Mouse (Mus musculus) olfactory bulb, adult 2 months (tissue): ENCODE data around the gene Rabl6. TPM values are rescaled to one million over a fixed set of nuclear protein-coding genes. Genes with fewer than 3 reads are reported as not detected.
A peak's percentile ranks its signal among the peaks of the same experiment; 100 is the strongest.

Experiments used
- H3K27ac ChIP-seq: fragments of 200-500 bp; 2 replicates; pipeline ENCODE4 v1.5.1; 2012; ENCODE audit warnings: low read depth, low read length; ENCODE audit not compliant: insufficient read depth
- H3K4me1 ChIP-seq: fragments of 200-500 bp; 2 replicates; pipeline ENCODE4 v1.6.1; 2012; ENCODE audit warnings: low read length; ENCODE audit not compliant: control insufficient read depth, insufficient read depth
- H3K4me3 ChIP-seq: fragments of 200-500 bp; 2 replicates; pipeline ENCODE4 v1.5.1; 2012; ENCODE audit warnings: mild to moderate bottlenecking, low read depth, low read length, moderate library complexity; ENCODE audit not compliant: insufficient read depth
- CTCF ChIP-seq: fragments of 200-500 bp; IDR thresholded peaks from 2 replicates; pipeline ENCODE4 v1.5.1; 2012; ENCODE audit warnings: low read depth, mild to moderate bottlenecking, low read length, moderate library complexity; ENCODE audit not compliant: insufficient read depth
- POLR2A ChIP-seq: fragments of 200-500 bp; IDR thresholded peaks from 2 replicates; pipeline ENCODE4 v1.6.1; 2012; ENCODE audit warnings: mild to moderate bottlenecking, low read depth, low read length, moderate library complexity; ENCODE audit not compliant: insufficient read depth
- WGBS: fragments of 180-500 bp; shearing (Covaris S2); methylation state at CpG from one replicate; pipeline ENCODE4 v1.1.7; 2018; 5-methylcytosine and 5-hydroxymethylcytosine counted together
- polyA plus RNA-seq: library from polyadenylated mRNA; stranded (reverse); fragments of >200 nt; gene quantifications from 2 replicates; pipeline ENCODE4 v1.2.4, GENCODE M21; 2012; ENCODE audit warnings: low replicate concordance; ENCODE audit not compliant: missing spikeins, insufficient read depth, insufficient read length

The Rabl6 gene
- polyA plus RNA-seq, result not detected in 2 replicates

DNA sequence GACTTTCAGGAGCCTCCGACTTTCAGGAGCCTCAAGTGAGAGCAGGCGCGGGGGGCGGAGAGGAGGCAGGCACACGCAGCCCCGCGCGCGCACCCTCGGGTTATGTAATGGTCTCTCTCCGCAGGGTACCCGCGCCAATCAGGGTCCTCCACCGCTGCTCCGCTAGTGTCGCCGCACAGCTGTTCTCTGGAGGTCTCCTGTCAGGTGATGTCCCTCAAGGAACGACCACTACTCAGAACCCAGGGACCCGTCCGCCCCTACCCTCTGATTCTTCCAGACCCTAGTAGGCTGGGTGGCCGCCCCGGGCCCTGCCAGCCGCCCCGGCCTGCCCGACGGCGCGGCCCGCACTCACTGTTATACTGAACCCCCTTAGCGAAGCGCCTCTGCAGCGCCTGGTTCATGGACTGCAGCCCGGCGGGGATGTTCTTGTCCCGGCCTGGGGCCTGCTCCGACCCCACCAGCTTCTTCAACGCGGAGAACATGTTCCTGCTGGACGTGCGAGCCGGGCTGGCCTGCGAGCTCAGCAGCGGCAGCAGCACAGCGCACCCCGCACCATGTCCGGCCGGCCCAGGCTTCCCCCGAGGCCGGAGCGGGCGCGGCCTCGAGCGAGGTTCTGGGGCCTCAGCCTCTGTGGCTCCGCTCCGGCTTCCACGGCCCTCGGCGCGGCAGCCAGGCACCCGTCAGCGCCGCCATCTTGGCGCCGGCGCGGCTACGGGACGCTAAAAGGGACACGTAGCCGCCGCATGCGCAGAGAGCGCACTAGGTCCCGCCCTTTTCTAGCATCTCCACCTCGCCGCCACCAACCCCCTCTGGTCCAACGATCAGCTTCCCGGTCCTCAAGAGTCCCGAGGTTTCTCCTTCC is at the start of gene Rabl6:
Rabl6 (minus strand) TSS at position 761 of the 862 bp plus-strand sequence.
- H3K4me3 ChIP-seq, result peak within 1 kb of the TSS; percentile 78
- peak; percentile 82; the same call in 1 of the 2 replicates for TF ChIP-seq POLR2A
- TF ChIP-seq CTCF, result no peak
- H3K27ac ChIP-seq, result peak within 1 kb of the TSS; percentile 77
- peaks cover 9% of the 10 kb centered on the region for H3K4me1 ChIP-seq
- under 1% methylated on average over 80 of the region's 80 CpGs for WGBS

DNA sequence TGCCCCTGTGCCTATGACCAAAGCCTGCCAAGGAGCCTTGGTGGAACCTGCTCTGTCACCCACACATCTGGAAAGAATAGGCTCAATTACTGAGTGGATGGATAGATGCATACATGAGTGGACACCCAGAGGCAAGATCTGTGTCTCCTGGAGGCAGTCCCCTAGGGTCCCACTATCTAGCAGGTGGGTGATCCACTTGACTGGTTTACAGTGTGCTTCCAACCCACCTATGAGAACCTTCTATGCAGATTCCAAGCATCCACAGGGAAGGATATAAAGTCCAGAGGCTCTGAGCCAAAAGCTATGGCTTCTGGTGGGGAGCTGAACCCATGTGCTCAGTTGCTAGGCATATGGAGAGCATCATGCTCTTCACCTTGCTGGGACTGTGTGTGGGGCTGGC is 49.3 kb upstream of the Rabl6 start, which contains the start of gene Lcn5:
Lcn5 (plus strand) TSS at position 301 of the 400 bp plus-strand sequence.
- TF ChIP-seq POLR2A (no peak), CTCF (no peak)
- no peak within 1 kb of the TSS for H3K4me3 ChIP-seq
- no peaks in the 10 kb centered on the region for H3K4me1 ChIP-seq
- no peak within 1 kb of the TSS for H3K27ac ChIP-seq

- H3K27ac ChIP-seq, result no peak overlapping the region
- WGBS, result 57% methylated on average over 4 of the region's 4 CpGs
- no peaks in the 10 kb centered on the region for H3K4me1 ChIP-seq
- no peak overlapping the region for H3K4me3 ChIP-seq
- no peak for TF ChIP-seq POLR2A
- no peak for TF ChIP-seq CTCF
Observed at GRCm38 (mm10) chr2:25657246-25657645, 48.9 kb upstream of the Rabl6 start.

DNA sequence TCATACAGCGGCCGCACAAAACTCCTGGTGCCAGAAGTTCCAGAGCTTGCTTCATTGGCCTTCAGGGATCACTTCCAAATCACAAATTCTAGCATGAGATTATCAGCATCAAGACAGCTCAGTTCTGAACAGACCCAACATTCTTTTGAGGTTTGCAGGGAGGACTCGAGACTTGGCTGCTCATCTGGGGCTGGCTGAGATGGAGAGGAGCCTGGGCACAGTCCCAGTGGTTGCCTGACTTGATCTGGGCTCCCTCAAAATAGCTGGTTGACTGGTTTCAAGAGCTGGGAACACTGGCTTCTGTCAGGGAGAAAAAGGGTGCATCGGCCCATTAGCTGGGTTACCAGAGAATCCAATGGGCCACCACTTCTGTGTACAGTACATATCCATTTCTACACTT is 48.4 kb upstream of the Rabl6 start:
- H3K4me3 ChIP-seq, result no peak overlapping the region
- no peak for TF ChIP-seq CTCF
- TF ChIP-seq POLR2A, result no peak
- no peaks in the 10 kb centered on the region for H3K4me1 ChIP-seq
- 73% methylated on average over 4 of the region's 4 CpGs for WGBS
- H3K27ac ChIP-seq, result no peak overlapping the region

DNA sequence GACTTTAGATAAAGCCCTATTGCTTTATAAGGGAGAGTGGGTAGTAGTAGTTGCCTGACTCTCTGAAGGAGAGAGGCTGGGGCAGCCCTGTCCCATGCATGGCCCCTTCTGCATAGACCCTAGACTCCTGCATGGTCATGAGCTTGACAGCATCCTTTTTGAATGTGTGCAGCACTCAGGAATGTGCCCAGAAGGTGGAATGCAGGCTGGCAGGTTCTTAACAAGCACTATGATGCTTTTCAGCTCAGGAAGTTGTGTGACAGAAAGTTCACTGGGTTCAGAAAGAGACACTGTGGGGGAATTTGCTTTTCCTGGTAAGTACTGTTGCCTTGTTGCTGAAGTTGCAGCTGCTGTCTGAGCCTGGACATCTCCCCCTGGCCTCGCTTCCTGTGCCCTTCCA is 46.2 kb upstream of the Rabl6 start:
- no peak overlapping the region for H3K4me3 ChIP-seq
- no peaks in the 10 kb centered on the region for H3K4me1 ChIP-seq
- WGBS, result 73% methylated on average over 1 of the region's 1 CpGs
- H3K27ac ChIP-seq, result no peak overlapping the region
- TF ChIP-seq CTCF (no peak), POLR2A (no peak)

DNA sequence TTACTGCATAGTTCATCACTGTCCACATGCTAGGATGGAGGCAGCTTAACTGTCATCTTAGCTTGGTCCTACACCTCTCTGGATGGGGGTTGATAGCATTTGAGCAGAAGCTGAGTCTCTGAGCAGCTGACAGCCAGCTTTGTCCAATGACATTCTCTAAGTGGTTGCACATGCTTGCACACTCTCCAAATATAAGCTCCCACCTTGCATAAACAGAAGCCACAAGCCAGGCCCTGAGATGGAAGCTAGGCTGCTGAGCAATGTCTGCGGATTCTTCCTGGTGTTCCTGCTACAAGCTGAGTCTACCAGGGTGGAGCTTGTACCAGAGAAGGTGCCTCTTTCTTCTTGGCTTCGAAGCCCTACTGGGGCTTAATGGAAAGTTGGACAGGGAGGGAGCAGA is 44.6 kb upstream of the Rabl6 start, which contains the start of gene Lcn8:
Lcn8 (plus strand) TSS at position 219 of the 400 bp plus-strand sequence.
- 82% methylated on average over 2 of the region's 2 CpGs for WGBS
- no peak within 1 kb of the TSS for H3K27ac ChIP-seq

DNA sequence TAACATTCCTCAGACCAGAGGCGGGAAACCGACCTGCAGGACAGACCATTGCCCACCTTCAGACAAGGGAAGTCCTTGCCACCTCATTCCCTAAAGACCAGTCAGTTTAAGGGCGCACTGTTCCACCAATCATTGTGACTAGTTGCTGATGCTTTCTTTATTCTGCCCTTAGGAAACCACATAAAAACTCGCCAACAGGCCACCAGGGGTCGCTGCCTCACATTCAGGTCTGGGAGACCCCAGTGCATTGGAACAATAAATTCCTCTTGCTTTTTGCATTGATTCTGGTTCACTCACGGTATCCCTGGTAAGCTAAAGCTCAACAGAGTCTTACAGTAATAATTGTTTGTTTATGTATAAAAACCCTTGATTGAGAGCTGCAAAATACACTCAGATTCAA is 31.6 kb upstream of the Rabl6 start:
- Histone ChIP-seq H3K4me3 (no peak overlapping the region), H3K4me1 (no peaks in the 10 kb centered on the region), H3K27ac (no peak overlapping the region)
- TF ChIP-seq POLR2A, result no peak
- no peak for TF ChIP-seq CTCF
- WGBS, result 20% methylated on average over 6 of the region's 6 CpGs

More for the DNA sequence above, 44.6 kb upstream of the Rabl6 start, which contains the start of gene Lcn8:
- Histone ChIP-seq H3K4me3 (no peak within 1 kb of the TSS), H3K4me1 (no peaks in the 10 kb centered on the region)
- TF ChIP-seq CTCF (no peak), POLR2A (no peak)

- WGBS, result 74% methylated on average over 1 of the region's 1 CpGs
- H3K27ac ChIP-seq, result no peak overlapping the region
- TF ChIP-seq CTCF (no peak), POLR2A (no peak)
- no peaks in the 10 kb centered on the region for H3K4me1 ChIP-seq
- H3K4me3 ChIP-seq, result no peak overlapping the region
Observed at GRCm38 (mm10) chr2:25634046-25634445, 25.7 kb upstream of the Rabl6 start.

- no peak overlapping the region for H3K27ac ChIP-seq
- H3K4me3 ChIP-seq, result no peak overlapping the region
- WGBS, result 82% methylated on average over 3 of the region's 3 CpGs
- no peaks in the 10 kb centered on the region for H3K4me1 ChIP-seq
- TF ChIP-seq POLR2A (no peak), CTCF (no peak)
Observed at GRCm38 (mm10) chr2:25633616-25634015, 25.3 kb upstream of the Rabl6 start.

DNA sequence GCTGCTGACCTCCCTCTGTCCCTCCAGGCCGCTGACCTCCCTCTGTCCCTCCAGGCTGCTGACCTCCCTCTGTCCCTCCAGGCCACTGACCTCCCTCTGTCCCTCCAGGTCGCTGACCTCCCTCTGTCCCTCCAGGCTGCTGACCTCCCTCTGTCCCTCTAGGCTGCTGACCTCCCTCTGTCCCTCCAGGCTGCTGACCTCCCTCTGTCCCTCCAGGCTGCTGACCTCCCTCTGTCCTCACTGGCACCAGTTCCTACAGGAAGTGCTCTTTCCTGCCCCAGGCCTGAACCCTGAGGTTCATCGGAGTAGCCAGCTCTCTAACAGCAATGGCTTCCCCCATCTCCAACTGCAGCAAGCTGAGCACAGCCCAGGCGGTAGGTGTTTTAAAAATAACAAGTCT is 20.4 kb upstream of the Rabl6 start:
- TF ChIP-seq CTCF, result no peak
- TF ChIP-seq POLR2A, result no peak
- Histone ChIP-seq H3K27ac (no peak overlapping the region), H3K4me3 (no peak overlapping the region), H3K4me1 (no peaks in the 10 kb centered on the region)
- 63% methylated on average over 4 of the region's 4 CpGs for whole genome bisulfite sequencing
